Mouse (Mus musculus) CH12.LX (cell line): ENCODE measurements around the gene Sorbs2.

Experiments
- CHD1 ChIP-seq: IDR thresholded peaks from 2 replicates; pipeline ENCODE4 v1.6.1; 2012; ENCODE audit warnings: low read depth, low read length, improper control_type of control experiment, inconsistent platforms
- CTCF ChIP-seq, 2 experiments: IDR thresholded peaks in 1 of 2; conservative IDR thresholded peaks in 1 of 2; 2 replicates each; pipeline ENCODE4 v1.5.1; 2011 to 2012; ENCODE audit warnings: low read depth in 2 of 2, low read length in 2 of 2, improper control_type of control experiment in 1 of 2, inconsistent platforms in 1 of 2, mild to moderate bottlenecking in 1 of 2, moderate library complexity in 1 of 2
- E2F4 ChIP-seq: IDR thresholded peaks from 2 replicates; pipeline ENCODE4 v1.6.1; 2011; ENCODE audit warnings: low read depth, low read length, improper control_type of control experiment; ENCODE audit not compliant: insufficient replicate concordance
- EP300 ChIP-seq: IDR thresholded peaks from 2 replicates; pipeline ENCODE4 v1.6.1; 2011; ENCODE audit warnings: low read length, improper control_type of control experiment
- MAFK ChIP-seq: IDR thresholded peaks from 2 replicates; pipeline ENCODE4 v1.6.1; 2011; ENCODE audit warnings: low read length, improper control_type of control experiment; ENCODE audit not compliant: insufficient replicate concordance
- MAX ChIP-seq: IDR thresholded peaks from 2 replicates; pipeline ENCODE4 v1.6.1; 2011; ENCODE audit warnings: low read length, improper control_type of control experiment
- NELFE ChIP-seq: IDR thresholded peaks from 2 replicates; pipeline ENCODE4 v1.6.1; 2011; ENCODE audit warnings: low read depth, low read length, improper control_type of control experiment
- POLR2A ChIP-seq: IDR thresholded peaks from 2 replicates; pipeline ENCODE4 v1.6.1; 2011; ENCODE audit warnings: low read depth, mild to moderate bottlenecking, improper control_type of control experiment, low read length
- POLR2AphosphoS2 ChIP-seq: IDR thresholded peaks from 2 replicates; pipeline ENCODE4 v1.6.1; 2011; ENCODE audit warnings: low read depth, low read length, improper control_type of control experiment
- SIN3A ChIP-seq: IDR thresholded peaks from 2 replicates; pipeline ENCODE4 v1.6.1; 2012; ENCODE audit warnings: low read length, improper control_type of control experiment, inconsistent platforms
- USF1 ChIP-seq: IDR thresholded peaks from 2 replicates; pipeline ENCODE4 v1.6.1; 2014; ENCODE audit warnings: low read depth, mild to moderate bottlenecking, inconsistent platforms, low read length, improper control_type of control experiment

- TF ChIP-seq EP300, result no peak
- TF ChIP-seq CTCF (conservative IDR thresholded peaks at IDR 0.05 in 1 of 2, IDR thresholded peaks at IDR 0.05 in 1 of 2; ENCODE audit: low read depth in 2 of 2, low read length in 2 of 2), result no peak
- TF ChIP-seq POLR2A, result no peak
- no peak for TF ChIP-seq SIN3A
- TF ChIP-seq CHD1, result no peak
- TF ChIP-seq MAX, result no peak
- TF ChIP-seq E2F4, result no peak
- TF ChIP-seq POLR2AphosphoS2, result no peak
- TF ChIP-seq MAFK, result no peak
- TF ChIP-seq NELFE, result no peak
- no peak for TF ChIP-seq USF1
Measured at GRCm38 (mm10) chr8:45559176-45559820, 51.7 kb downstream of the Sorbs2 start.
